Mouse (Mus musculus) kidney, embryonic 14.5 days (tissue): ENCODE data around the gene Slc35b1. TPM values are rescaled to one million over a fixed set of nuclear protein-coding genes. Genes with fewer than 3 reads are reported as not detected.

Experiments used
- ATAC-seq: fragments of 200-750 bp; cut with Nextera tagmentation; 2 replicates; pipeline ENCODE4 v1.8.0; 2017; ENCODE audit warnings: moderate number of reproducible peaks, mild to moderate bottlenecking, moderate TSS enrichment, moderate library complexity; ENCODE audit not compliant: low FRiP score, low TSS enrichment
- H3K27ac ChIP-seq: fragments of 300-500 bp; sonication (generic); 2 replicates; pipeline ENCODE4 v1.5.1; 2014; ENCODE audit warnings: low read depth, mild to moderate bottlenecking, low read length, moderate library complexity, mixed read lengths
- H3K27me3 ChIP-seq: fragments of 300-500 bp; sonication (generic); 2 replicates; pipeline ENCODE4 v1.6.1; 2014; ENCODE audit warnings: mild to moderate bottlenecking, low read length; ENCODE audit not compliant: control insufficient read depth, insufficient read depth
- H3K36me3 ChIP-seq: fragments of 300-500 bp; sonication (generic); 2 replicates; pipeline ENCODE4 v1.6.1; 2014; ENCODE audit warnings: low read length, mixed read lengths; ENCODE audit not compliant: control insufficient read depth, insufficient read depth
- H3K4me1 ChIP-seq: fragments of 300-500 bp; sonication (generic); 2 replicates; pipeline ENCODE4 v1.6.1; 2014; ENCODE audit warnings: low read length, mixed read lengths; ENCODE audit not compliant: control insufficient read depth, insufficient read depth
- H3K4me2 ChIP-seq: fragments of 300-500 bp; sonication (generic); replicated peaks from 2 replicates; pipeline ENCODE4 v1.6.1; 2014; ENCODE audit warnings: low read depth, mild to moderate bottlenecking, low read length
- H3K4me3 ChIP-seq: fragments of 300-500 bp; sonication (generic); 2 replicates; pipeline ENCODE4 v1.5.1; 2014; ENCODE audit warnings: mild to moderate bottlenecking, low read length
- H3K9ac ChIP-seq: fragments of 300-500 bp; sonication (generic); 2 replicates; pipeline ENCODE4 v1.6.1; 2014; ENCODE audit warnings: low read depth, mild to moderate bottlenecking, low read length, moderate library complexity
- H3K9me3 ChIP-seq: fragments of 300-500 bp; sonication (generic); 2 replicates; pipeline ENCODE4 v1.6.1; 2016; ENCODE audit warnings: low read length; ENCODE audit not compliant: control insufficient read depth
- WGBS: fragments of 180-500 bp; shearing (Covaris S2); extraction: QIAGEN DNeasy Blood & Tissue Kit; methylation state at CpG from one replicate; pipeline ENCODE4 v1.1.7; 2014; 5-methylcytosine and 5-hydroxymethylcytosine counted together
- polyA plus RNA-seq: library from polyadenylated mRNA; unstranded; fragments of >200 nt; fragmentation: Nextera tagmentation; extraction: Ambion mirVana; gene quantifications from 2 replicates; pipeline ENCODE4 v1.2.1, GENCODE M21; 2014

Slc35b1 gene
- polyA plus RNA-seq, 1 experiment from 2014 or later, result 111 TPM

DNA sequence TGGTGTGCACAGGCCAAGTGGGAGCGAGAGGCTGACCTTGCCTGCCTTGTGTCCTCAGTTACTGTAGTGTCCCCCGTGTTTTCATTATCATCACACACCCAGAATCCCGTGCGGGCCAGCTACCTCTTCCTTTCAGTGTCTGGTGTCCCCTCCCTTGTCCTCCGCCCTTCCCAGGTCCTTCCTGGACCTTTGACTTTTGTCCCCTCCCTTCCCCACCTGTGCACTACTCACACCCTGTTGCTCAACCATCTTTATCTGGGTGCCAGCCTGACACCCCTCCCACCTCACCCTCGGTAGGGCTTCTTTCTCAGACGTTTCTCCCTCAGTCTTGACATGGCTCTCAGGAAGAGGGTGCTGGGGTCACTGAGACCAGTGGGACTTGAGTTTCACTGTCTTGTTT lies 2.9 kb downstream of the Slc35b1 start:
- no peak overlapping the region for H3K4me3 ChIP-seq
- ATAC-seq, result no peak
- H3K27me3 ChIP-seq, result no peaks in the 10 kb centered on the region
- H3K4me1 ChIP-seq, result peaks cover 5% of the 10 kb centered on the region; the same call in 1 of the 2 replicates
- WGBS, result 83% methylated on average over 7 of the region's 7 CpGs
- H3K36me3 ChIP-seq, result peaks cover 58% of the 10 kb centered on the region
- no peak overlapping the region for H3K27ac ChIP-seq
- no peak overlapping the region for H3K9ac ChIP-seq
- no peak overlapping the region for H3K4me2 ChIP-seq
- H3K9me3 ChIP-seq, result no peaks in the 10 kb centered on the region

DNA sequence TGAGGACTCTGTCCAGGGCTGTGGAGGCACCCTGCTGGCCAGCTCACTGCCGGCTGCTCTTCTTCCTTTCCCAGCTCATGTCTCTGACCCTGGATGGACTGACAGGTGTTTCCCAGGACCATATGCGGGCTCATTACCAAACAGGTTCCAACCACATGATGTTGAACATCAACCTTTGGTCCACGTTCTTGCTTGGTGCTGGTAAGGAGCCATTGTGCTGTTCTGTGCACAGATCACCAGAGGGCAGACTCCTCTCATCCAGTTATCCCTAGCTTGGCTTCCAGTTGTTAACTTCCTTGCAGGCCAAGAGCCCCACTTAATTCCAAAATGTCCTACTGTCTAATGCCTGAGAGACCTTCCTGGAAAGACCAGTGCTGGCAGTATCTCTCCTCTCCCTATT lies 4.5 kb downstream of the Slc35b1 start:
- no peaks in the 10 kb centered on the region for H3K9me3 ChIP-seq
- H3K4me3 ChIP-seq, result no peak overlapping the region
- no peak overlapping the region for H3K27ac ChIP-seq
- peaks cover 5% of the 10 kb centered on the region; the same call in 1 of the 2 replicates for H3K4me1 ChIP-seq
- WGBS, result 82% methylated on average over 3 of the region's 3 CpGs
- no peak overlapping the region for H3K9ac ChIP-seq
- peaks cover 59% of the 10 kb centered on the region for H3K36me3 ChIP-seq
- H3K4me2 ChIP-seq, result no peak overlapping the region
- ATAC-seq, result no peak
- H3K27me3 ChIP-seq, result no peaks in the 10 kb centered on the region

DNA sequence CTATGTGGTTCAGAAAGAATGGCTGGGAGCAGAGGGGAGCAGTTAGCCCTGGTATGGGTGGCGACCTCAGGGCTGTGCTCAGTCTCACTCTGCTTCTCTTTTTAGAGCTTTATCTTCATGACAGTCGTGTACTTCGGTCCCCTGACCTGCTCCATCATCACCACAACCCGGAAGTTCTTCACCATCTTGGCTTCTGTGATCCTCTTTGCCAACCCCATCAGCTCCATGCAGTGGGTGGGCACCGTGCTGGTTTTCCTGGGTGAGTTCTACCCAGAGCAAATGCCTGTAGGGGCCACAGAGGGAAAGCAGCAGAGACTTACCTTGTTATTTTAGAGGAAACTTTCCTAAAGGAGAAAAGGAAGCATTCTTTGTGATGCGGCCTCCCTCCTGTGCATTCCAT lies 5.9 kb downstream of the Slc35b1 start:
- no peak overlapping the region for H3K4me3 ChIP-seq
- H3K9me3 ChIP-seq, result no peaks in the 10 kb centered on the region
- H3K36me3 ChIP-seq, result peaks cover 59% of the 10 kb centered on the region
- no peak overlapping the region for H3K9ac ChIP-seq
- peaks cover 5% of the 10 kb centered on the region; the same call in 1 of the 2 replicates for H3K4me1 ChIP-seq
- H3K27me3 ChIP-seq, result no peaks in the 10 kb centered on the region
- H3K4me2 ChIP-seq, result no peak overlapping the region
- H3K27ac ChIP-seq, result no peak overlapping the region
- 92% methylated on average over 6 of the region's 6 CpGs for WGBS
- no peak for ATAC-seq

DNA sequence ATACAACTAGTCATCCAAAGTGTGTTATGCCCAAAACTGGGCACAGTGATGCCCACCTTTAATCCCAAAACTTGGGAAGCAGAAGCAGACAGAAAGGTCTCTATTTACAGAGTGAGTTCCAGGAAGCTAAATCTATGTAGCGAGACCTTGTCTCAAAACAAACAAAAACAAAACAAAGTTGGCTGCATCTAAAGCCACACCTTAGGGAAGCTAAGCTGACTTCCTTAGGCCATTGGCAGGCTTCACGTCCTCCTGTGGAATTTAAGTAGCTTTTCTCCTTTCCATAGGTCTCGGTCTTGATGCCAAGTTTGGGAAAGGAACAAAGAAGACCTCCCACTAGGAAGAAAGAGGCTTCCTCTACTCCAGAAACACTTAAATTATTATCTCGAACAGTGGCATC lies 6.7 kb downstream of the Slc35b1 start:
- Histone ChIP-seq H3K4me3 (no peak overlapping the region), H3K36me3 (peaks cover 58% of the 10 kb centered on the region), H3K4me2 (no peak overlapping the region), H3K27ac (no peak overlapping the region), H3K4me1 (no peaks in the 10 kb centered on the region), H3K9me3 (no peaks in the 10 kb centered on the region), H3K27me3 (no peaks in the 10 kb centered on the region), H3K9ac (no peak overlapping the region)
- 79% methylated on average over 4 of the region's 4 CpGs for WGBS
- no peak for ATAC-seq

DNA sequence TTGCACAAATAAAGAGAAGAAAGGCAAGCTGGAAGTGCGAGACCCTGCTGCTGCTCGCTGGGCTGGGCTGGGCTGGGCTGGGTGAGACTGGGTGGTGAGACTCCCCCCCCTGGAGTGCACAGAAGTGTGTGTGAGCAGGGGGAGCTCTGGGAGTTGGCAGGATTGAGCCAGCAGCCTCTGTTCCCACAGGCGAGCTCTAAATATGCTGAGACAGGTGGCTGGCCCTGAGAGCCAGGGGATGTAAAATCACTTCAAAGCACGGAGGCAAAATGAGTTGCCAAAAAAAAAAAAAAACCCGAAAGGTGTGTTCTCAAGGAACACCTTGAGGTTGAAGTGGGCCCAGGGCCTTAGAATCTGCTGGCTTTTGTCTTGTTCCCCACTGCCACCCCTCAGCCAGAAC lies 7.3 kb downstream of the Slc35b1 start:
- Histone ChIP-seq H3K4me2 (no peak overlapping the region), H3K4me1 (no peaks in the 10 kb centered on the region), H3K27ac (no peak overlapping the region), H3K4me3 (no peak overlapping the region), H3K27me3 (no peaks in the 10 kb centered on the region), H3K9ac (no peak overlapping the region), H3K36me3 (peaks cover 53% of the 10 kb centered on the region), H3K9me3 (no peaks in the 10 kb centered on the region)
- ATAC-seq, result no peak
- 82% methylated on average over 5 of the region's 5 CpGs for WGBS

DNA sequence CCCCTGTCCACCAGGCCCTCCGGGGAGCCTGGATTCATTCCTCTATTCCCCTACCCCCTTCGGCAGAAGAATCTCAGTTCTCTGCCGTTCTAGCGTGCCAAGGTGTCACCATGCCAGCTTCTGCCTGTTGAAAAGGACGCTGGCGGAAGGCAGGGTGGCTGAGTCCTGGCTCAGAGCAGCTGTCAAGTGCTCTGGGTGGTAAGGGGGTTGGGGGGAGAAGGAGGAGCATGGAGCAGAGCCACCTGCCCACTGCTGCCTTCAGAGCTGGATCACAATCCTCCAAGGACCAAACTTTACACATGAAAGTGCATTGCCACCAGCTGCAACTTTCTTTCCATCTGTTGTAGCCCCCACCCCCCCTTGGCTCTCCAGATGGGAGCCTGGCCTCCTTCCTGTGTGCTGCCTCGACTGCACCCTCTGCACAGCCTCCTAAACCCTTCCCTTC lies 7.8 kb downstream of the Slc35b1 start:
- Histone ChIP-seq H3K27ac (no peak overlapping the region), H3K9me3 (no peaks in the 10 kb centered on the region), H3K27me3 (no peaks in the 10 kb centered on the region), H3K4me1 (no peaks in the 10 kb centered on the region), H3K4me3 (no peak overlapping the region), H3K4me2 (no peak overlapping the region), H3K36me3 (peaks cover 48% of the 10 kb centered on the region), H3K9ac (no peak overlapping the region)
- WGBS, result 69% methylated on average over 7 of the region's 7 CpGs
- ATAC-seq, result no peak

DNA sequence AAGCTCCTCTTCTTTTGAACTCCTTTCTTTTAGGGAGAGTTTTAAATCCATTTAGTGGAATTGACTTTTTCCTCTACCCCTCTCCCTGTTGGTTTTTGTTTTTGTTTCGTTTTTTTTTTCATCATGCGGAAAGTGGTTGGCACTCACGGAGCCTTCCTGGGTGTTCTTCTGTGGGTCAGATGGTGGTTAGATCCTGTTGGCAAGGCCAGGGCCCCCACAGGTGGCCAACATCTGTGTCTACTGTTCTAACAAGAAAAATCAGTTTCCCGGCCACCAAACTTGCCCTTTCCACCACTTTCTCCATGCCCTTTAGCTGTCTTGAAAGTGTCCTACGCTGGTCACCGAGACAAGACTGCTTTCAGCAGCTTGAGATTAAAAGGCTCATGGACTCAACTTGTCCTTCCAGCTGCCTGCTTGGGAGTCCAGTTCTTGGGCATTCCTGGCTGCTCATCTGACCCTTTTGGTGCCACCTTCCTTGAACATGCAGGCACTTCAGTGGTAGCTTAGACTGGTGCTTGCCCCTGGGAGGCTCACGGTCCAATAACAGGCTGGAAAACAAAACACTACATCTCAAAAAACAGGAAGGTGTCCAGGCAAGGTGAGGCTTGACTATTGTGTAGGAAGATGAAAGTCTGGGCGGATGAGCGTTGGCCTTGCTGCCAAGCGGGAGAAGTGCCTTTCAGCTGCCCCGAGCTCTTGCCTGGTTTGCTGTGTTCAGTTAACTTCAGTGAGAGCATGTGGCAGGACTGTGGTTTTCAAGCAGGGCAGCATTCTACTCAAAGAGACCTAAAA lies 8.4 kb downstream of the Slc35b1 start:
- no peaks in the 10 kb centered on the region for H3K9me3 ChIP-seq
- no peaks in the 10 kb centered on the region for H3K4me1 ChIP-seq
- no peaks in the 10 kb centered on the region for H3K27me3 ChIP-seq
- no peak for ATAC-seq
- H3K4me2 ChIP-seq, result no peak overlapping the region
- H3K9ac ChIP-seq, result 0 out of 2 replicates have a peak overlapping the region, but pooled peaks have one; percentile 23
- H3K27ac ChIP-seq, result no peak overlapping the region
- 71% methylated on average over 11 of the region's 11 CpGs for WGBS
- no peak overlapping the region for H3K4me3 ChIP-seq
- peaks cover 41% of the 10 kb centered on the region for H3K36me3 ChIP-seq

DNA sequence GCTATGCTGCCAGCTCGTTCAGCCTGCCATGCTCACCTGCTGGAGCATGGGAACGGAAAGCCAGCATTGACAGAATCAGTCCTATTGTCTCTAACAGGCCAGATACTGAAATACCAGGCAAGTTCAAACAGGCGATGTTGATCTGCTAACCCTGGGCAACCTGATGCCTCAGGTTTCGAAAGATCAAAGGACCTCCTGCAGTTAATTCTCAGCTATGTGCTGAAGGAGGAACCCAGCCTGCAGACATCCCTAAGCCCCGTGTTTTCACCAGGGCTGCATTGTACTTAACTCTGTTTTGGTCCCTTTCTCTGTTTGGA lies 9.0 kb downstream of the Slc35b1 start:
- Histone ChIP-seq H3K9me3 (no peaks in the 10 kb centered on the region), H3K4me2 (no peak overlapping the region), H3K36me3 (peaks cover 36% of the 10 kb centered on the region), H3K27me3 (no peaks in the 10 kb centered on the region), H3K4me3 (no peak overlapping the region), H3K27ac (no peak overlapping the region), H3K9ac (0 out of 2 replicates have a peak overlapping the region, but pooled peaks have one; percentile 23), H3K4me1 (no peaks in the 10 kb centered on the region)
- 13% methylated on average over 5 of the region's 5 CpGs for WGBS
- no peak for ATAC-seq

DNA sequence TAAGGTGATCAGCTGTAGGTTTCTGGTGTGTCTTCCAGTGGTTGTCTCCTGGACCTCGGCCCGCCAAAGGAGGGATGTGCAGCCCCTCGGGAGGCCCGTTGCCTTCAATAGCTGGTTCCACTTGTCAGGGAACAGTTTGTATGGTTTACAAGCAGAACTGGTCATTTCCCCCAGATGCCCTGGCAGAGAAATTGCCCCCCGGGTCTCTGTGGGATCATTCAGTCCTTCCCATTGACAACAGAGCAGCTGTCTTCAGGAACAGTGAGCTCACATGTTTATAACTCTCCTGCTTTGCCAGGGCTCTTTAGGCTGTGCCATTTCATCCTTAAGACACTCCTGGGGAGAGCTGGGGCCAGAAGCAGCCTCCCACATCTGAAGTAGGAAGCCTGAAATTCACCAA lies 9.6 kb downstream of the Slc35b1 start:
- no peaks in the 10 kb centered on the region for H3K4me1 ChIP-seq
- no peaks in the 10 kb centered on the region for H3K9me3 ChIP-seq
- no peak overlapping the region for H3K9ac ChIP-seq
- WGBS, result 26% methylated on average over 5 of the region's 5 CpGs
- no peak for ATAC-seq
- H3K4me3 ChIP-seq, result no peak overlapping the region
- no peak overlapping the region for H3K27ac ChIP-seq
- H3K4me2 ChIP-seq, result no peak overlapping the region
- no peaks in the 10 kb centered on the region for H3K27me3 ChIP-seq
- H3K36me3 ChIP-seq, result peaks cover 29% of the 10 kb centered on the region
